Mouse (Mus musculus) forebrain, embryonic 14.5 days (tissue): ENCODE measurements around the gene Gm6614. TPM values are rescaled to one million over a fixed set of nuclear protein-coding genes. Genes with fewer than 3 reads are reported as not detected.

Experiments
- ATAC-seq: fragments of 200-750 bp; cut with Nextera tagmentation; 2 replicates; pipeline ENCODE4 v1.8.0; 2017; ENCODE audit warnings: mild to moderate bottlenecking, moderate library complexity
- DNase-seq: peaks from one replicate; pipeline ENCODE4 v3.0.0-alpha.2; 2015; ENCODE audit warnings: low spot score
- H3K27ac ChIP-seq: fragments of 300-500 bp; sonication (generic); 2 replicates; pipeline ENCODE4 v1.5.1; 2014; ENCODE audit warnings: low read depth, mild to moderate bottlenecking, control low read depth, low read length, moderate library complexity
- H3K27me3 ChIP-seq: fragments of 300-500 bp; sonication (generic); replicated peaks from 2 replicates; pipeline ENCODE4 v1.6.1; 2014; ENCODE audit warnings: low read length, control low read depth, mixed read lengths; ENCODE audit not compliant: control insufficient read depth, insufficient read depth
- H3K36me3 ChIP-seq: fragments of 300-500 bp; sonication (generic); 2 replicates; pipeline ENCODE4 v1.6.1; 2014; ENCODE audit warnings: low read length, control low read depth; ENCODE audit not compliant: control insufficient read depth, insufficient read depth
- H3K4me1 ChIP-seq: fragments of 300-500 bp; sonication (generic); 2 replicates; pipeline ENCODE4 v1.6.1; 2014; ENCODE audit warnings: antibody characterized with exemption, low read length, control low read depth; ENCODE audit not compliant: control insufficient read depth, insufficient read depth
- H3K4me2 ChIP-seq: fragments of 300-500 bp; sonication (generic); 2 replicates; pipeline ENCODE4 v1.6.1; 2014; ENCODE audit warnings: mild to moderate bottlenecking, control low read depth, low read length
- H3K4me3 ChIP-seq: fragments of 300-500 bp; sonication (generic); 2 replicates; pipeline ENCODE4 v1.5.1; 2014; ENCODE audit warnings: low read depth, low read length, control low read depth
- H3K9ac ChIP-seq: fragments of 300-500 bp; sonication (generic); 2 replicates; pipeline ENCODE4 v1.6.1; 2014; ENCODE audit warnings: mild to moderate bottlenecking, low read length, control low read depth, moderate library complexity
- H3K9me3 ChIP-seq: fragments of 300-500 bp; sonication (generic); replicated peaks from 2 replicates; pipeline ENCODE4 v1.6.1; 2016; ENCODE audit warnings: low read length, control low read depth, mixed read lengths; ENCODE audit not compliant: control insufficient read depth
- WGBS: fragments of 180-500 bp; shearing (Covaris S2); extraction: QIAGEN DNeasy Blood & Tissue Kit; methylation state at CpG from one replicate; pipeline ENCODE4 v1.1.7; 2014; 5-methylcytosine and 5-hydroxymethylcytosine counted together
- polyA plus RNA-seq: library from polyadenylated mRNA; unstranded; fragments of >200 nt; fragmentation: Nextera tagmentation; extraction: Ambion mirVana; gene quantifications from 2 replicates; pipeline ENCODE4 v1.2.1, GENCODE M21; 2014

Gene Gm6614
- polyA plus RNA-seq, 1 experiment from 2014 or later, result not detected

GRCm38 (mm10) chr6:141984644-141985043 is 26.6 kb downstream of the Gm6614 start:
- Histone ChIP-seq H3K4me2 (no peak overlapping the region), H3K9me3 (no peaks in the 10 kb centered on the region), H3K9ac (no peak overlapping the region), H3K4me1 (no peaks in the 10 kb centered on the region), H3K27ac (no peak overlapping the region), H3K4me3 (no peak overlapping the region), H3K36me3 (no peaks in the 10 kb centered on the region), H3K27me3 (no peaks in the 10 kb centered on the region)
- WGBS, result 71% methylated on average over 3 of the region's 3 CpGs
- ATAC-seq, result no peak
- no peak for DNase-seq

- Histone ChIP-seq H3K4me2 (no peak overlapping the region), H3K4me3 (no peak overlapping the region), H3K9ac (no peak overlapping the region), H3K9me3 (no peaks in the 10 kb centered on the region), H3K36me3 (no peaks in the 10 kb centered on the region), H3K27ac (no peak overlapping the region), H3K27me3 (no peaks in the 10 kb centered on the region), H3K4me1 (no peaks in the 10 kb centered on the region)
- no peak for DNase-seq
- ATAC-seq, result no peak
- WGBS, result 83% methylated on average over 1 of the region's 1 CpGs
Observed at GRCm38 (mm10) chr6:141962420-141962819, 48.8 kb downstream of the Gm6614 start.

- DNase-seq (no peak), ATAC-seq (no peak)
- H3K4me2 ChIP-seq, result no peak overlapping the region
- no peaks in the 10 kb centered on the region for H3K9me3 ChIP-seq
- H3K27me3 ChIP-seq, result no peaks in the 10 kb centered on the region
- H3K27ac ChIP-seq, result no peak overlapping the region
- no peak overlapping the region for H3K4me3 ChIP-seq
- 92% methylated on average over 3 of the region's 3 CpGs for WGBS
- H3K36me3 ChIP-seq, result no peaks in the 10 kb centered on the region
- H3K9ac ChIP-seq, result no peak overlapping the region
- no peaks in the 10 kb centered on the region for H3K4me1 ChIP-seq
Observed at GRCm38 (mm10) chr6:141961861-141962260, 49.4 kb downstream of the Gm6614 start.

GRCm38 (mm10) chr6:141960482-141960881 is 50.7 kb downstream of the Gm6614 start:
- no peak overlapping the region for H3K27ac ChIP-seq
- ATAC-seq, result no peak
- no peak overlapping the region for H3K9ac ChIP-seq
- no peaks in the 10 kb centered on the region for H3K27me3 ChIP-seq
- H3K9me3 ChIP-seq, result no peaks in the 10 kb centered on the region
- no peaks in the 10 kb centered on the region for H3K36me3 ChIP-seq
- 84% methylated on average over 5 of the region's 5 CpGs for WGBS
- H3K4me2 ChIP-seq, result no peak overlapping the region
- H3K4me1 ChIP-seq, result no peaks in the 10 kb centered on the region
- DNase-seq, result no peak
- H3K4me3 ChIP-seq, result no peak overlapping the region

GRCm38 (mm10) chr6:141946862-141947261 is 64.4 kb downstream of the Gm6614 start, which contains the start of gene Slco1a1:
Gene Slco1a1, minus strand, starts transcription at chr6:141946962.
- Histone ChIP-seq H3K27me3 (no peaks in the 10 kb centered on the region), H3K4me2 (no peak within 1 kb of the TSS), H3K4me3 (no peak within 1 kb of the TSS), H3K9ac (no peak within 1 kb of the TSS), H3K27ac (no peak within 1 kb of the TSS), H3K4me1 (no peaks in the 10 kb centered on the region), H3K36me3 (no peaks in the 10 kb centered on the region), H3K9me3 (no peaks in the 10 kb centered on the region)
- no peak for DNase-seq
- no peak for ATAC-seq

GRCm38 (mm10) chr6:141940451-141940850 is 70.8 kb downstream of the Gm6614 start:
- no peaks in the 10 kb centered on the region for H3K36me3 ChIP-seq
- H3K9me3 ChIP-seq, result no peaks in the 10 kb centered on the region
- no peaks in the 10 kb centered on the region for H3K27me3 ChIP-seq
- DNase-seq (no peak), ATAC-seq (no peak)
- no peaks in the 10 kb centered on the region for H3K4me1 ChIP-seq
- no peak overlapping the region for H3K9ac ChIP-seq
- H3K4me2 ChIP-seq, result no peak overlapping the region
- 89% methylated on average over 1 of the region's 1 CpGs for WGBS
- no peak overlapping the region for H3K27ac ChIP-seq
- no peak overlapping the region for H3K4me3 ChIP-seq

Other genes starting within 250 kb of the Gm6614 start
- not detected in 2 replicates for gene Gm5724, start 237.6 kb downstream of the Gm6614 start, polyA plus RNA-seq
- 3.4 and 3.5 TPM in 2 replicates for gene Slco1a4, start 155.2 kb downstream of the Gm6614 start, polyA plus RNA-seq
- gene Slco1a1, start 64.5 kb downstream of the Gm6614 start, polyA plus RNA-seq, result not detected in 2 replicates
- gene Slco1a6, start 197.1 kb upstream of the Gm6614 start, polyA plus RNA-seq, result not detected in 2 replicates